Mouse (Mus musculus) neural tube, embryonic 13.5 days (tissue): ENCODE results near the gene Rbm28. TPM values are rescaled to one million over a fixed set of nuclear protein-coding genes. Genes with fewer than 3 reads are reported as not detected.

ENCODE experiments used
- ATAC-seq: fragments of 200-750 bp; cut with Nextera tagmentation; 2 replicates; pipeline ENCODE4 v1.8.0; 2017; ENCODE audit warnings: low read depth, mild to moderate bottlenecking, moderate TSS enrichment, moderate library complexity
- H3K27ac ChIP-seq: fragments of 300-500 bp; sonication (generic); replicated peaks from 2 replicates; pipeline ENCODE4 v1.5.1; 2015; ENCODE audit warnings: moderate library complexity, mild to moderate bottlenecking, inconsistent platforms
- H3K27me3 ChIP-seq: fragments of 300-500 bp; sonication (generic); 2 replicates; pipeline ENCODE4 v1.6.1; 2015; ENCODE audit warnings: mild to moderate bottlenecking, inconsistent platforms
- H3K36me3 ChIP-seq: fragments of 300-500 bp; sonication (generic); 2 replicates; pipeline ENCODE4 v1.6.1; 2015; ENCODE audit warnings: mild to moderate bottlenecking, inconsistent platforms
- H3K4me1 ChIP-seq: fragments of 300-500 bp; sonication (generic); replicated peaks from 2 replicates; pipeline ENCODE4 v1.6.1; 2015; ENCODE audit warnings: inconsistent platforms
- H3K4me2 ChIP-seq: fragments of 300-500 bp; sonication (generic); 2 replicates; pipeline ENCODE4 v1.6.1; 2015; ENCODE audit warnings: inconsistent platforms, mild to moderate bottlenecking, moderate library complexity
- H3K4me3 ChIP-seq: fragments of 300-500 bp; sonication (generic); 2 replicates; pipeline ENCODE4 v1.5.1; 2015; ENCODE audit warnings: mild to moderate bottlenecking, inconsistent platforms
- H3K9ac ChIP-seq: fragments of 300-500 bp; sonication (generic); 2 replicates; pipeline ENCODE4 v1.6.1; 2015; ENCODE audit warnings: moderate library complexity, mild to moderate bottlenecking, inconsistent platforms
- H3K9me3 ChIP-seq: fragments of 300-500 bp; sonication (generic); 2 replicates; pipeline ENCODE4 v1.6.1; 2016; ENCODE audit warnings: inconsistent platforms
- WGBS: fragments of 180-500 bp; shearing (Covaris S2); methylation state at CpG from one replicate; pipeline ENCODE4 v1.1.7; 2015; 5-methylcytosine and 5-hydroxymethylcytosine counted together
- polyA plus RNA-seq: library from polyadenylated mRNA; unstranded; fragments of >200 nt; fragmentation: Nextera tagmentation; extraction: Ambion mirVana; gene quantifications from 2 replicates; pipeline ENCODE4 v1.2.1, GENCODE M21; 2015

The Rbm28 gene
- polyA plus RNA-seq, 1 experiment from 2014 or later = 44.4 TPM

DNA sequence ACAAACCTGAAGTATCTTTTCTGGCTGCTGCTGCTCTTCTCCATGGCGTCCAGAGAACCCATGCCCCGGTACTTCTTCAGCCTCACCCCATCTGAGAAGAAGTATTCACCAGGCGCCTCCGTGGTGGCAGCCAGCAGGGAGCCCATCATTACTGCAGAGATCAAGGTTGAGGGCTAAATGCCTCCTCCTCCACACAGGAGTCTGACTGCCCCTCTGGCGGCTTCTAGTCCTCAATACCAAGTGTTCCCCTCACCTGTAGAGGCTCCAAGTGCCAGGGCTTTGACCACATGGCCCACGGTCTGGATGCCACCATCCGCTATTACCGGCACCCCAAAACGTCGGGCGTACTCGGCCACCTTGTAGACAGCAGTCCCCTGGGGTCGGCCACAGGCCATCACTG is 38.3 kb upstream of the Rbm28 start:
- Histone ChIP-seq H3K9ac (no peak overlapping the region), H3K4me2 (no peak overlapping the region), H3K4me1 (peaks cover 10% of the 10 kb centered on the region), H3K9me3 (no peaks in the 10 kb centered on the region), H3K27ac (no peak overlapping the region), H3K27me3 (peaks cover 5% of the 10 kb centered on the region; the same call in 1 of the 2 replicates), H3K4me3 (no peak overlapping the region), H3K36me3 (peaks cover 60% of the 10 kb centered on the region)
- no peak for ATAC-seq
- WGBS = 87% methylated on average over 13 of the region's 13 CpGs

DNA sequence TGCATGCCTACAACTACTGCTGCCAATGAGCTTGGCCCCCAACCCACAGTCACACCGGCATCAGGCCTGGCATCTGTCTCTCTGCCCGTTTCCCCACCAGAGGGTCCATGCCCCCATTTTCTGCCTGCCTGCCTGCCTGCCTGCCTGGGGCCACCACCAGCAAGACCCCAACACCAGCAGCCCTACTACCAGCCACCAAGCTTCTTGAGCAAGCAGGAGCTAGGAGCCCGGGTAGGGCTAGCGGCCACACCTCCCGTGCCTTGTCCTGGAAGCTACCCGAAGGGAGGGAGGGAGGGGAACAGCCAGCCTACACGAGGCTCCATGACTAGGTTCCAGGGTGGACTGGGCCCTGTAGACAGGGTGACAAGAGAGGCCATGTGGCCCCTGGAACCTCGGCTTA is 37.2 kb upstream of the Rbm28 start:
- Histone ChIP-seq H3K27me3 (peaks cover 5% of the 10 kb centered on the region; the same call in 1 of the 2 replicates), H3K4me1 (peaks cover 12% of the 10 kb centered on the region), H3K9me3 (no peaks in the 10 kb centered on the region), H3K4me3 (no peak overlapping the region), H3K36me3 (peaks cover 58% of the 10 kb centered on the region), H3K9ac (no peak overlapping the region), H3K4me2 (no peak overlapping the region), H3K27ac (no peak overlapping the region)
- no peak for ATAC-seq
- 88% methylated on average over 8 of the region's 8 CpGs for WGBS

- whole genome bisulfite sequencing = 93% methylated on average over 5 of the region's 5 CpGs
- Histone ChIP-seq H3K4me3 (no peak overlapping the region), H3K4me1 (peaks cover 12% of the 10 kb centered on the region), H3K9ac (no peak overlapping the region), H3K9me3 (no peaks in the 10 kb centered on the region), H3K4me2 (no peak overlapping the region), H3K36me3 (peaks cover 53% of the 10 kb centered on the region), H3K27ac (no peak overlapping the region), H3K27me3 (peaks cover 5% of the 10 kb centered on the region; the same call in 1 of the 2 replicates)
- ATAC-seq = no peak
Observed at GRCm38 (mm10) chr6:29201341-29201740, 36.5 kb upstream of the Rbm28 start.

DNA sequence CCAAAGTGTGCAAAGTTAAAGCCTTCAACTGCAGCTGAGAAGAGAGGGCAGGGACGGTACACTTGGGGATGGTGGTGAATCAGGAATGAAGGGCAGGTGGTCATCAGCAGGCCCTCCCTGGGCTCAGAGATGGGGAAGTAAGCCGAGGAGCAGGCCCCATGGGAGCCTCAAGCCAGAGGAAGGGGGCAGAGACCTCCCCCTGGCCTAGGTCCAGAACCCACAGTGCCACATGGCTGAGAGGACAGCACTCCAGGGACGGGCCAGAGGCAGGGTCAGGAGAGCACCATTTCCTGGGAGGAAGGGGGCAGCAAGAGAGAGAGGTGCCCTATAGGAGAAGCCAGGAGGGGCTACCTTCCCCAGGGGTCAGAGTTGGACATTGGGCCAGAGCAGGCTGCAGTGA is 35.7 kb upstream of the Rbm28 start:
- H3K4me2 ChIP-seq = no peak overlapping the region
- 70% methylated on average over 3 of the region's 3 CpGs for WGBS

DNA sequence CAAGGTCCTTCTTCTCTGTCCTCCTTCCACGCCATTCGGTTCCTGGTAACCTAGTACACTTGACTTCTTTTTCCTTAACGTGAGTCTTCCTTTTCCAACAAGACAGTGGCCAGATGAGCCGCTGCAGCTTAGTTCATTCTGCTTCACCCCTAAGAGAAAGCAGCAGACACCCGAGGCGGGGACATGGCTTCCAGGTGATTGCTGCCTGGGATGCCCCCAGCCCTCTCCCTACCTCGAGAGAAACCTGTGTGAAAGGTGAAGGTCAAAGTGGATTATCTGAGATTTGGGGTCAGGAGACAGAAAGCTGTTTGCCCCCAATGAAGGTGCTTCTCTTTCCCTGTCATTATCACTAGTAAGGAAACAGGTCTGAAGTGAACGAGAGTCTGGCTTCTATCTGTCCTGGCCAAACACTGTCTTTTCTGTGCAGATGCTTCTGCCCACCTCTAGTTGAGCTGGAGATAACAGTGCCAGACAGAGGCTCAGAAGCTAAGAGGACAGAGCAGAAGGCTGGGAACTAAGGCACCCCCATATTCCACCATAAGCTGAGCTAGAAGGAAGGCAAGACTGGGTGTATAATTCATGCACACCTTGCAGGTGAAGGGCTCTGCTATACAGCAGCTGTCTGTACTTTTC is 34.5 kb upstream of the Rbm28 start:
- H3K36me3 ChIP-seq = peaks cover 40% of the 10 kb centered on the region
- H3K4me1 ChIP-seq = peaks cover 19% of the 10 kb centered on the region
- no peak overlapping the region for H3K27ac ChIP-seq
- 45% methylated on average over 8 of the region's 8 CpGs for WGBS
- peaks cover 5% of the 10 kb centered on the region; the same call in 1 of the 2 replicates for H3K27me3 ChIP-seq
- peak overlapping the region; percentile 36; the same call in 1 of the 2 replicates for H3K4me3 ChIP-seq
- H3K9me3 ChIP-seq = no peaks in the 10 kb centered on the region
- H3K9ac ChIP-seq = 0 out of 2 replicates have a peak overlapping the region, but pooled peaks have one; percentile 59
- H3K4me2 ChIP-seq = peak overlapping the region; percentile 58
- no peak for ATAC-seq

More for the DNA sequence above, 35.7 kb upstream of the Rbm28 start:
- Histone ChIP-seq H3K4me1 (peaks cover 19% of the 10 kb centered on the region), H3K9me3 (no peaks in the 10 kb centered on the region), H3K27ac (no peak overlapping the region), H3K36me3 (peaks cover 46% of the 10 kb centered on the region), H3K4me3 (no peak overlapping the region), H3K9ac (no peak overlapping the region), H3K27me3 (peaks cover 5% of the 10 kb centered on the region; the same call in 1 of the 2 replicates)
- no peak for ATAC-seq

DNA sequence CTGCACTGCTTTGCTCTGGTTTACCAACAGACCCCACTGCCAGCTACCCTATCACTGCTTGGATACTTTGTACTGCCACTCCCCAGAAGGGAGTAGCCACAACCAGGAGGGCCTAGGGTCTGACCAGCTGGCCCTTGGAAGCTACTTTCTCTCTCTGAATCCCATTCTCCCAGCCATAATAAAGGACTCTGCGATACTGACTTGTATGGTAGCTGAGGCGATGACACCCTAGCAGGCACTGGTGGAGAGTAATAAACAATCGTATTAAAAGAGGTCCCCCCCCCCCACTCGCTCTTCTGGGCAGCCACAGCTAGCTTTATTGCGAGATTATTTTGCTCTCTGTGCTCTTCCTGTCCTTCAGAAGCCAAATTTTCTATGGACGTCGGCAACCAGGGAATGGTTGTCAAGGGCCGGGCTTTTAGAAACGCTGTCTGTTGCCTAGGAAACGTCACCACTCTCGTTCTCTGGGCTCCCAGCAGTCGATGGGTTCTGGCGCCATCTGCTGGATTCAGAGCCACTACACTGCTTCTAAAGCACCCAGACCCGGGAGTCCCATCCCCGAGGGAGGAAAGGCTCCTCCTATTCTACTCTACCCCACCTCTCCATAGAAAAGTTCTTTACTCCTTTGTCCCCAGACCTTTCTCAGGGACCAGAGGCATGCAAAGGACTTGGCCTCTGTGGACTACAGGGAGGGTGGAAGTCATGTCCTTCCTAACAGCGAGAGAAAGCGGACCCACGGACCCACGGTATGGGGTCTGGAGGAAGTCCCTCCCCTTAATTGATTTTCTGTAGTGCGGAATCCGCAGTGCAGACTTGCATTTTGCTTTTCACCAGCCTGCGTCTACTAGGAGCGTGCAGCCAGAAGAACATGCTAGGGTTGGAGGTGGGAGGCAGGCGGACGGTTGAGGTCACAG is 33.8 kb upstream of the Rbm28 start:
- Histone ChIP-seq H3K4me3 (peak overlapping the region; percentile 36), H3K4me1 (peaks cover 19% of the 10 kb centered on the region), H3K9me3 (no peaks in the 10 kb centered on the region), H3K27ac (peak overlapping the region; percentile 49), H3K36me3 (peaks cover 32% of the 10 kb centered on the region), H3K9ac (peak overlapping the region; percentile 59), H3K27me3 (peaks cover 5% of the 10 kb centered on the region; the same call in 1 of the 2 replicates), H3K4me2 (peak overlapping the region; percentile 58)
- WGBS = 10% methylated on average over 25 of the region's 25 CpGs
- ATAC-seq = peak; percentile 90

DNA sequence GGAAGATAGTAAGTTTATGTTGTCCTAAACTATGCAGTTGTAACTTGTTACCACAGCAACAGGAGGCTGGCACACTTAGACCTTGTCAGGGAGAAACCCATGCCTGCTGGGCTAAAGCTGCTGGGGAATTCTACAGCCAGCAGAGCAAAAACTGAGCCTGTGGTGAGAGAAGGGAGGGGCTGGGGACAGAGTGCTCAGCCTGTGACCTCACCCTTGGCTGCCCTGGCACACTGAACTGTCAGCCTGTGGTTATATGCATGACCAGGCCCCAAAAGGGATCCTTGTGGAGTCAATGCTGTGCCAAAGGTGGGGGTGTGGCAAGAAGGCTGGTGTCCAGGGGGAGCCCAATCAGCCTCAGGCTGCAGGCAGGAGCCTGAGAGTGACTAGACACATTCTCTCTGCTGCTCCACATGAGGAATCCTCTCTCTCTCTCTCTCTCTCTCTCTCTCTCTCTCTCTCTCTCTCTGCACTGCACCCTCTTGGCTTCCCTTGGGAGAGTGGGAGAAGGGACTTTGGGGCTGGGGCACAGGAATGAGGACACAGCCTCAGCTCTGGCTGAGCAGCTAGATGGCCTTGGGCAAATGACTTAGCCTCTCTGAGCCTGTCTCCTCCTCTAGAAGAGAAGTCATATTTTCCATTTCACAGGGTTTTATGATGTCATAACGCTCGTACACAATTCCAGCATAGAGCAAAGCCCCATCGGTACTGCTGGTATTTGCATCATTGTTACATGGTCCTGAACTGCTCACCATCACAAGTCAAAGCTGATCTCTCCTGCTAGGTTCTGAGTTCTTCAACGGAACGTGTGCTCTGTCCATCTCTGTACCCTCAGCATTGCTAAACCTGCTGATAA is 31.3 kb upstream of the Rbm28 start:
- Histone ChIP-seq H3K4me1 (peaks cover 19% of the 10 kb centered on the region), H3K9ac (0 out of 2 replicates have a peak overlapping the region, but pooled peaks have one; percentile 17), H3K4me3 (no peak overlapping the region), H3K36me3 (peaks cover 8% of the 10 kb centered on the region), H3K27ac (no peak overlapping the region), H3K4me2 (no peak overlapping the region), H3K9me3 (no peaks in the 10 kb centered on the region), H3K27me3 (peaks cover 5% of the 10 kb centered on the region; the same call in 1 of the 2 replicates)
- ATAC-seq = no peak
- WGBS = 80% methylated on average over 5 of the region's 5 CpGs

DNA sequence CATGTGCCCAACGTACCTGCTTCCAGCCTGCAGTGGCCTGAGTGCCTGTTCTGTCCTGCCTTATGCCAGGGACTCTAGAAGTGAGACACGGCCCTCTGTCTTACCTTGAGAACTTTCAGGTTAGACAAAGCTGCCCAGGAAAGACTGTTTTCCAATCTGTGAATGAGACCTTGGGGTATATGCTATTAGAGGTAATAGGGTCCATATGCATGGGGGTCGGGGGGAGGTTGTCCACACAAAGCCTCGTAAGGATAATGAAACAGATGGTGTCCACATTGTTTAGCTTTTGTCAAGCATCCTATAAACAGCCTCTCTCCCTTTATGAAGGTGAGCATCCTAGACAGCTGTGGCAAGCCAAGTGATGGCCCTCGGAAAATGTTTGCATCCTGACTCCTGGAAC is 30.3 kb upstream of the Rbm28 start:
- no peaks in the 10 kb centered on the region for H3K36me3 ChIP-seq
- H3K27ac ChIP-seq = no peak overlapping the region
- H3K4me3 ChIP-seq = no peak overlapping the region
- H3K4me1 ChIP-seq = peaks cover 19% of the 10 kb centered on the region
- no peak overlapping the region for H3K9ac ChIP-seq
- WGBS = 72% methylated on average over 5 of the region's 5 CpGs
- H3K4me2 ChIP-seq = no peak overlapping the region
- no peak for ATAC-seq
- no peaks in the 10 kb centered on the region for H3K9me3 ChIP-seq
- peaks cover 4% of the 10 kb centered on the region; the same call in 1 of the 2 replicates for H3K27me3 ChIP-seq

- Histone ChIP-seq H3K27me3 (no peaks in the 10 kb centered on the region), H3K9ac (no peak overlapping the region), H3K4me1 (peaks cover 18% of the 10 kb centered on the region), H3K36me3 (no peaks in the 10 kb centered on the region), H3K27ac (no peak overlapping the region), H3K9me3 (no peaks in the 10 kb centered on the region), H3K4me3 (no peak overlapping the region), H3K4me2 (no peak overlapping the region)
- ATAC-seq = no peak
- 72% methylated on average over 15 of the region's 15 CpGs for WGBS
Observed at GRCm38 (mm10) chr6:29193961-29194750, 29.4 kb upstream of the Rbm28 start.

GRCm38 (mm10) chr6:29187936-29188335 is 23.1 kb upstream of the Rbm28 start:
- no peaks in the 10 kb centered on the region for H3K4me1 ChIP-seq
- H3K36me3 ChIP-seq = no peaks in the 10 kb centered on the region
- H3K4me3 ChIP-seq = no peak overlapping the region
- WGBS = 74% methylated on average over 1 of the region's 1 CpGs
- no peak overlapping the region for H3K9ac ChIP-seq
- ATAC-seq = no peak
- peaks cover 3% of the 10 kb centered on the region; the same call in 1 of the 2 replicates for H3K27me3 ChIP-seq
- no peak overlapping the region for H3K4me2 ChIP-seq
- no peak overlapping the region for H3K27ac ChIP-seq
- no peaks in the 10 kb centered on the region for H3K9me3 ChIP-seq

DNA sequence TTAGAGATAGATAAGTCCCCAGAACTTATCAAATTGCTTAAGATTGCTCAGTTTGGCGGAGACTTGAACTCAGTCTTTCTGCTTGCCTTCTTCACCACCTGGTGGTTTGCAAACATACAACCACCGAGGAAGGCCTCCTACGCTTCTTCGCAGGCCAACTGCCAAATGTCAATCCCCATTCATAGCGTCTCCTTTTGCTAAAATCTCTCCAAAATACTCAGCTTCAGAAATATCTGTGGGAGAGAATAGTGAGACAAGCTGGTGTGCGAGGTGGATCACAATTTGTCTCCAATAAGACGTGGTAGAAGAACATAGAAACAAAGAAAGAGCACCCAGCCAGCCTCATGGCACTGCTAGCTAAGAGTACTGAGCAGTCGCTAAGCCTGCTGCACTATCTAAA is 15.0 kb upstream of the Rbm28 start:
- peaks cover 19% of the 10 kb centered on the region for H3K4me1 ChIP-seq
- peaks cover 46% of the 10 kb centered on the region for H3K27me3 ChIP-seq
- no peaks in the 10 kb centered on the region for H3K36me3 ChIP-seq
- 50% methylated on average over 8 of the region's 8 CpGs for WGBS
- H3K4me3 ChIP-seq = peak overlapping the region; percentile 59
- ATAC-seq = no peak
- no peaks in the 10 kb centered on the region for H3K9me3 ChIP-seq
- H3K4me2 ChIP-seq = peak overlapping the region; percentile 75
- H3K27ac ChIP-seq = peak overlapping the region; percentile 87; the same call in 1 of the 2 replicates
- H3K9ac ChIP-seq = 0 out of 2 replicates have a peak overlapping the region, but pooled peaks have one; percentile 84
